ENCODE assay signal across 11 mouse cellular contexts in the genomic region with DNA sequence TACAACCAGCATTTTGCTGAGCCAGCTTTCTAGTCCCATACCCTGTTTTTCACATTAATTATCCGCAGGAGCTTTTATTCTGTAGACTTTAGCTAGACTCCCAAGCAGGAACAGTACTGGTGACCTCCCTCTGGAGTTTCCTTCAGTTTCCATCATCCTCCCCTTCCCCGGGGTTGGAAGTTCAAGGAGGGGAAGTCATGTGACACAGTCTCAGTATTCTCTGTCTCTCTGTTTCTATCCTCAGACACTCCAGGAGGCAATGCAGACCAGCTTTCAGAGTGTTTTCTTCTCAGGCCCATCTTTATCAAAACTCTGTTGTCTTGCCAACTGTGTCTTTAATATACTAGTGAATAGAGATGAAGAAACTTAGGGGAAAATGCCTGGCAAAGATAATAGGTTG.
DNase-seq lines count a peak whose midpoint lies in the region; ATAC-seq and TF ChIP-seq lines count a peak whose summit lies in the region.
"Had no signal": no experiment of that assay in that cellular context is flagged by ENCODE, and none has a peak within 500 bp of the region (broad histone marks: within the 10 kb centered on the region; RNA-seq: fewer than 3 reads in every experiment).

No protein-coding gene starts in this region.

- H3K4me3 ChIP-seq in intestine, postnatal 0 days (ENCODE audit: low read depth, low read length), result no peak overlapping the region
- H3K4me3 ChIP-seq in intestine, embryonic 16.5 days (ENCODE audit: low read length), result no peak overlapping the region
- no peak overlapping the region for H3K4me3 ChIP-seq in liver, postnatal 0 days (ENCODE audit: low read depth, low read length)
- H3K4me3 ChIP-seq: layer of hippocampus, adult 2 months had no signal

- H3K27me3 ChIP-seq in intestine, postnatal 0 days (replicated peaks; ENCODE audit: control insufficient read depth, insufficient read depth, low read length), result no peaks in the 10 kb centered on the region
- H3K27me3 ChIP-seq in intestine, embryonic 16.5 days (replicated peaks; ENCODE audit: control insufficient read depth, insufficient read depth, low read length), result no peaks in the 10 kb centered on the region
- no peaks in the 10 kb centered on the region for H3K27me3 ChIP-seq in liver, postnatal 0 days (ENCODE audit: insufficient read depth, low read length)

- 0 out of 2 replicates have a peak, but pooled peaks have one; percentile 12 for TF ChIP-seq CTCF in intestine, postnatal 0 days (IDR thresholded peaks at IDR 0.05; ENCODE audit: low read depth)
- peak; percentile 24; the same call in 1 of the 2 replicates for TF ChIP-seq CTCF in liver, postnatal 0 days (IDR thresholded peaks at IDR 0.05; ENCODE audit: low read depth)

- peak; percentile 8 to 22 for DNase-seq in adrenal gland, postnatal 36 days
- peak; percentile 2 for DNase-seq in kidney, adult 18-20 months
- no peak for DNase-seq in liver, postnatal 0 days
- no peak for DNase-seq in urinary bladder, adult 18-20 months (ENCODE audit: low spot score in 2 of 2)
- DNase-seq in left cerebral cortex, adult 18-20 months (ENCODE audit: low spot score in 2 of 2), result no peak
- DNase-seq: cerebellum, postnatal 36 days; left cerebral cortex, postnatal 4 days; thymus, postnatal 14 days had no signal

- H3K36me3 ChIP-seq in intestine, postnatal 0 days (ENCODE audit: control insufficient read depth, insufficient read depth), result no peaks in the 10 kb centered on the region
- H3K36me3 ChIP-seq in intestine, embryonic 16.5 days (ENCODE audit: control insufficient read depth, insufficient read depth, low read length), result no peaks in the 10 kb centered on the region
- H3K36me3 ChIP-seq in liver, postnatal 0 days (replicated peaks; ENCODE audit: insufficient read depth, low read length), result no peaks in the 10 kb centered on the region

- 50% methylated on average over 2 of the region's 2 CpGs for WGBS in intestine, postnatal 0 days
- 58% methylated on average over 2 of the region's 2 CpGs for WGBS in intestine, embryonic 16.5 days
- WGBS in liver, postnatal 0 days (ENCODE audit: insufficient replicate concordance), result 44% methylated on average over 2 of the region's 2 CpGs

- no peak for ATAC-seq in intestine, postnatal 0 days
- ATAC-seq in intestine, embryonic 16.5 days, result no peak
- ATAC-seq in liver, postnatal 0 days, result no peak

- H3K4me2 ChIP-seq in intestine, postnatal 0 days (replicated peaks; ENCODE audit: low read depth), result no peak overlapping the region
- H3K4me2 ChIP-seq in intestine, embryonic 16.5 days (ENCODE audit: low read depth, low read length), result no peak overlapping the region
- no peak overlapping the region for H3K4me2 ChIP-seq in liver, postnatal 0 days (ENCODE audit: low read depth, low read length)

- no peaks in the 10 kb centered on the region for H3K9me3 ChIP-seq in intestine, postnatal 0 days (ENCODE audit: control insufficient read depth)
- H3K9me3 ChIP-seq in intestine, embryonic 16.5 days (ENCODE audit: control insufficient read depth, low read length), result no peaks in the 10 kb centered on the region
- H3K9me3 ChIP-seq in liver, postnatal 0 days (ENCODE audit: low read length), result no peaks in the 10 kb centered on the region

- H3K27ac ChIP-seq in intestine, postnatal 0 days (ENCODE audit: low read depth, low read length), result no peak overlapping the region
- H3K27ac ChIP-seq in intestine, embryonic 16.5 days (ENCODE audit: low read length), result no peak overlapping the region
- H3K27ac ChIP-seq in liver, postnatal 0 days (ENCODE audit: low read depth), result no peak overlapping the region
- H3K27ac ChIP-seq: layer of hippocampus, adult 2 months had no signal

- no peak for TF ChIP-seq EP300 in liver, postnatal 0 days (IDR thresholded peaks at IDR 0.05; ENCODE audit: low read depth)

- H3K4me1 ChIP-seq in intestine, postnatal 0 days (replicated peaks; ENCODE audit: control insufficient read depth, insufficient read depth, low read length), result no peaks in the 10 kb centered on the region
- H3K4me1 ChIP-seq in intestine, embryonic 16.5 days (ENCODE audit: control insufficient read depth, insufficient read depth, low read length), result no peaks in the 10 kb centered on the region
- H3K4me1 ChIP-seq in liver, postnatal 0 days (ENCODE audit: insufficient read depth), result no peaks in the 10 kb centered on the region

- no peak overlapping the region for H3K9ac ChIP-seq in intestine, postnatal 0 days (ENCODE audit: low read depth, low read length)
- H3K9ac ChIP-seq in intestine, embryonic 16.5 days (ENCODE audit: low read depth, low read length), result no peak overlapping the region
- no peak overlapping the region for H3K9ac ChIP-seq in liver, postnatal 0 days (replicated peaks)

Comparison
In these comparisons a context has a peak if more than half of its experiments do, and no peak if none do; other contexts are left out.
1. DNase-seq: peak in adrenal gland, postnatal 36 days (2 of 2) and kidney, adult 18-20 months (single experiment); none in liver, postnatal 0 days (single experiment), urinary bladder, adult 18-20 months (0 of 2) and left cerebral cortex, adult 18-20 months (0 of 2).